Mouse (Mus musculus) hematopoietic stem cell, adult 5-6 weeks (primary cell): ENCODE results near the gene Cyp2c23. TPM values are rescaled to one million over a fixed set of nuclear protein-coding genes. Genes with fewer than 3 reads are reported as not detected.

Experiments
- ATAC-seq, 2 experiments: fragments of 125-278 bp in 1 of 2; replicated peaks in 1 of 2; 2 replicates each; pipeline ENCODE4 v1.8.0; 2016 to 2017; ENCODE audit warnings: inconsistent platforms in 2 of 2, mild to moderate bottlenecking in 2 of 2, moderate number of reproducible peaks in 2 of 2, low read depth in 1 of 2, moderate TSS enrichment in 1 of 2; ENCODE audit not compliant: low FRiP score in 2 of 2, poor library complexity in 2 of 2, severe bottlenecking in 2 of 2, insufficient read depth in 1 of 2, low TSS enrichment in 1 of 2
- total RNA-seq: library from RNA; stranded (forward); fragments of 172-1452, 232-1000 nt; gene quantifications from 2 replicates; pipeline ENCODE4 v1.2.3, GENCODE M21; 2017

The Cyp2c23 gene
- total RNA-seq, 1 experiment from 2014 or later, result not detected

DNA sequence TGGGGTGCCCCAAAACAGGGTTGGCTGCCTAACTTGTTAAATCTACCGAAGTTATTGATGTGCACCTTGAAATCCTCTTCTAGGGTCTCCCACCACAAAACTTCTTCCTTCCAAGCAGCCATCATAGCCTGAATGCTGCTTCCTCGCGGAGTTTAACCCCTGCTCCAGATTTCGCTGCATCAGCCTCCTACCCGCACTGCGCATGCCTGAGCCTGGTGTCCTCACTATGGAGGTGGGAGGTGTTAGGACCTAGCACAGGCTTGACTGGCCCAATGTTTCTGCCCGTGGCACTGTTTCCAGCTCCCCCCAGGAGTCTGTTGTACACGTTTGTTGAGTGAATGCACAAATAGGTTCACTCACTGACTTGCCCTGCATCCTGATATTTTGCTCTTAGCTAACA, 38.6 kb downstream of the Cyp2c23 start:
- no peak for ATAC-seq

DNA sequence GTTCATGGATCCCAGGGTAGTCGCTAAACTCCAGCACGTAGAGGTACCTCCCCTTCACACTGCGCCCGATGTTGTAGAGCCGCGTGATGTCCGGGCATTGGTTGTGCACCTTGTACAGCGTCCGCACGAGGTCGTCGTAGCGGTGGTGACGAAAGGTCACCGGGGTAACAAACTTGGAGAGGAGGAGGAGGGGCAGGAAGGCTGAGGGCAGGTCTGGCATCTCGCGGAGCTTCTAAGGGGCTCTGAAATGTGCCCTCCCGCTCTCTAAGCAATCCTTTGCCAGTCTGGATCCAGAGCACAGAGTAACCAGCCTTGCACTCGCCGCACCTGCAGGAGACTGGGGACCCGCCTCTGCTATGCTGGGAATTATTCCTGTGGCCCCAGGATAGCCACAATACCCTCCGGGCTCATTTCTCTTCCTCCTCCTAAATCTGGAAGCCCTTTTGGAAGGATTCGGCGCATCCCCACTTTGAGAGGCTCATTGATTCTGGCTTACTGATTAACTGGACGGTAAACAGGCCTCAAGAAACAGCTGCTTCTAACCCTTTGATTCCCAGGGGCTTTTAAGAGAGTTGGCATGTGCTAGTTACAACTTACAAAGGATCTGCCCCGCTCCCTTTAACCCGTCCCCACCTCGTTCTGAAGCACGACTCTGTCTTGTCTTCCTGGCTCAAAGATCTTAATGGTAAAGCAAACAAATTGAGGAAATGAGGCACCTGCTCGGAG, 42.8 kb downstream of the Cyp2c23 start, which contains the start of gene Cpn1:
Gene Cpn1, minus strand, starts transcription at position 488 of the 726 bp plus-strand sequence.
- ATAC-seq, result peak in 1 of 2 experiments; percentile 48; a peak in 1 of 4 replicates

DNA sequence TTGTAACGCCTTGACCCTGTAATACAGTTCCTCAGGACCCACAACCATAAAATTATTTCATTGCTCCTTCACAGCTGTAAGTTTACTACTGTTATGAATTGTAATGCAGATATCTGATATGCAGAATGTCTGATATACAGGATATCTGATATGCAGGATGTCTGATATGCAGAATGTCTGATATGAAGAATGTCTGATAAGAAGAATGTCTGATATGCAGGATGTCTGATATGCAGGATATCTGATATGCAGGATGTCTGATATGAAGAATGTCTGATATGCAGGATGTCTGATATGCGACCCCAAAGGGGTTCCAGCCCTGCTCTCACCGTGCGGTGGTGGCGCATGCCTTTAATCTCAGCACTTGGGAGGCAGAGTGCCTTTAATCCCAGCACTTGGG, 47.0 kb downstream of the Cyp2c23 start:
- ATAC-seq, result no peak

DNA sequence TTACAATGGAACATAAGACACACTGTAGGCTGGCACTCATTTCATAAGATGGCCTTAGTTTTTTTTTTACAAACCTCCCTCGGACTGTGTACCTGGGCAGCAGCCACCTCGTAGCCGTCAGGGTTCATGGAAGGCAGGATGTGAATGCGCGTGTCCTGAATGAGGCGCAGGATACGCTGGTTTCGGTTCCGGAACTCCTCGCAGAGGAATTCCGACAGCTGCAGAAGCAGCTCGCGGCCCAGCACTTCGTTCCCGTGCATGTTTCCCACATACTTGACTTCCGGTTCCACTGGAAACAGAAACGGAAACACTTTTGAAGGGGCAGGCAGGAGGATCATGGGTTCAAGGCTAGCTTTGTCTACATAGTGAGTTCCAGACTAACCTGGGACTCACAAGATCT, 48.3 kb downstream of the Cyp2c23 start:
- ATAC-seq, result no peak

DNA sequence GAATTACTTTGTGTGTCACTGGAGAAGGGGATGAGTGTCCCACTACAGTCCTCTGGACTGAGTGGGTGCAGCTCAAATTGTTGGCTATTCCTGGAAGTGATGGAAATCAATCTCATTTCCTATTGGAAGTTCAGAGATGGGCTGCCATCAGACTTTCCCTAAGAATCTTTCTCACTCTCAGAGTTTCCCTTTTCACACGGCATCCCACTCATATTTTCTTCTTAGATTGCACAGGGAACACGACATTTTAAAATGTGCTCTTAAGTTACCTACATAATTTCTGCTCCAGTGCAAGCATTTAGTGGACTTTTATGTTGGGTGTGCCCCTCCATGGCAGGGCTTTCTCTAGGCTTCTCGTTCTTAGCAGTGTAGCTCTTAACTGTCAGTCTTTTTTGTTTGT, 51.2 kb downstream of the Cyp2c23 start:
- ATAC-seq, result no peak

- no peak for ATAC-seq
These were observed 52.3 kb downstream of the Cyp2c23 start for GRCm38 (mm10) chr19:43976661-43977060.

DNA sequence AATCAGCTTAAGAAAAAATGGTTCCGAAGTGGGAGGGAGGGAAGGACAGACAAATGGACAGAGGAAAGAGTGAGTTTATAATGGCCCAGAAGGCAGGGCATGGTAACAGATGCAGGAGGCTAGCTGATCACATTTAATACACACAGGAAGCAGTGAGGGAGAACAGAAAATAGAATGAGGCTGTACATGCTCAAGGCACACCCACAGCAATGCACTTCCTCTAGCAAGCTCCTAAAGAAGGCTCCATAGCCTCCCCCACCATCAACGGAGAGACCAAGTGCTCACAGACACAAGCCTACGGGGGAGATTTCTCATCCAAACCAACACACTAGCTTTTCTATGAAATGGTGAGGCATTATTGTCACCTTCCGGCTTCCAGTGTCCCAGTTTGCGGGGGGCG, 54.8 kb downstream of the Cyp2c23 start:
- ATAC-seq, result no peak

DNA sequence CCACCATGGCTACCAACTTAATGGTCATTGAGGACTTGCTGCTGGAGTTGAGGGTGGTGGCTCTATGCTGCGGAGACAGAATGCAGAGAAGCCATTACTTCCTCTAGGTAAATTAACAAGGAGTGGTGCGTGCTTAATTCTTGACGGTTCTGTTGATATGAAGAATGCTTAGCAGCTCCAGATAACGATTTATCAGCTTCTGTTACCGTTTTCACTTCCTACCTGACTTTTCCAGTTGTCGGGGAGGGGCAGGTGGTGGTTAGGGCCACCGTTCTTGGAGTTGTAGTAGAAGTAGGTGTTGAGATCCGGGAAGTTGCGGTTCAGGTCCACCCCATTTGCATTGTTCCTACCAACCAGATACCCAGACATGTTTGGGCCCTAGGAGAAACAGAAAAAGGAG, 55.3 kb downstream of the Cyp2c23 start:
- ATAC-seq, result no peak

DNA sequence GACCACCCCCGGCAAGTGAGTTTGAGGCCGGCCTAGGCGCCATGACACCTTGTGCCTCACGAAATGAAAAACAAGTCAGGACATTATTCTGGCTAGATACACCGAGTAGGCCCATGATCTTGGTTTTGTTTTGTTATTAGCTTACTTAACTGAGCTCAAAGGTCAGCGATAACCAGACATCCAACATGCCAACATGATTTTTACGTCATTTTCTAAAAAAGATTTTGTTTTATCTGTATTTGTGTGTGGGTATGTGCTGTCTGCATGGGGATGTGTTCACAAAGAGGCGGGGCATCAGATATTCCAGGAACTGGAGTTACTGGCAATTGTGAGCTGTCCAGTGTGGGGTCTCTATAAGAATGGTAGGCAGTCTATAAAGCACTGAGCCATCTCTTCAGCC, 56.9 kb downstream of the Cyp2c23 start:
- no peak for ATAC-seq

GRCm38 (mm10) chr19:43968436-43969026, 60.5 kb downstream of the Cyp2c23 start:
- ATAC-seq, result no peak

GRCm38 (mm10) chr19:43966481-43966880, 62.5 kb downstream of the Cyp2c23 start:
- ATAC-seq, result no peak

DNA sequence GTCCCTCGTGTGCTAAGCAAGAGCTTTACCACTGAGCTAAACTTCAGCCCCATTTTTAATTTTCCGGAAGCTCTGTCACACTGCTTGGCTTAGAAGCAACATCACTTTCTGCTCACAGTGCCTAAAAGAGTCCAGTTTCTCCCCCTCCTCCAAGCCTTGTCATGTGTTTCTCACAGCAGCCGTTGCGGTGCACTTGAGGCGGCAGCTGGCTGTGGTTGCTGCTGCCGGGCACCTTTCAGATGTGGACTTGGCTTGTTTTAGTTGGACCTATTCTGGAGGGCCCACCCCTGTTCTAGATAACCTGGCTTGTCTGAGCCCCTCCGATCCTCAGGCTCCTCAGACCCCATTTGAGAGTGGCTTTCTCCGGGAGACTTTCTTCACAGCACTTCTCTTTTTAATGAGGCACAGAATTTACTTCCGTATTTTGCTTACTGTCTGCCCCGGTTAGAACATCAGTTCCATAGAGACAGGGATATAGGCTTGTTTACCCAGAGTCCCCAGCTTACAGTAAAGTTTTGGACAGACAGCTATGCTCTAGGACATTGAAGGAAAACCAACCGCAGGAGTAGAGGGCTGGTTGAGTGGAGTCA, 63.4 kb downstream of the Cyp2c23 start:
- peak; percentile 74 to 82 for ATAC-seq

DNA sequence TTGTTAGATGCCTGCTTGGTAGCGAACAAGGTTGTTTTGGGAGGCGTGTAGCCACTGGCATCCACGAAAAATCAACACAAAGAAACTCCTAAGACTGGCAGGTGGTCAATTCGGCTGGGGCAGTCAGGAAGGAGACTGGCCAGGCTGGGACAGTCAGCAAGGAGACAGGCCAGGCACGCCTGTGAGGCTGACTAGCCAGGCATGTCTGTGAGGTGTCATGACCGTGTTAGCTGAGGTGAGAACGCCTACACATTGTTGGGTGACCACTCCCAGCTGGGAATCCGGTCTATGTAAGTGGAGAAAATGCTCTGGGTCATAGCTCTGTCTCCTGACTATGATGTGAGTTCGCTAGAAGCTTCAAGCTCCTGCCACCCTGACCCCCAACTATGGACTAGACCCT, 66.2 kb downstream of the Cyp2c23 start:
- no peak for ATAC-seq

DNA sequence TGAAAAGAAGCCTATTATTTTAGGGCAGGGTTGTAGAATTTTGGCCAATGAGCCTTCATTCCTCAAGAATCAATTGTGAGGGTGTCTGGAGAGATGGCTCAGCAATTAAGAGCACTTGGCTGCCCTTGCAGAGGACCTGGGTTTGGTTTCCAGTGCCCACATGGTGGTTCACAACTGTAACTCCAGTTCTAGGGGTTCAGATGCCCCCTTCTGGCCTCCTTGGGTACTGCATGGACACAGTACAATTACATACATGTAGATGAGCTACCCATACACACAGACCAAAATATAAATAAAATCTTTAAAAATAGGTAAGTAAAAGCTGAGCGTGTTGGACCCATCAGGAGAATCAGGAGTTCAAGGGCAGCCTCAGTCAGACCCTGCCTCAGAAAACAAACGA, 67.8 kb downstream of the Cyp2c23 start:
- ATAC-seq, result no peak

- no peak for ATAC-seq
These were observed 69.0 kb downstream of the Cyp2c23 start for GRCm38 (mm10) chr19:43960014-43960413.

DNA sequence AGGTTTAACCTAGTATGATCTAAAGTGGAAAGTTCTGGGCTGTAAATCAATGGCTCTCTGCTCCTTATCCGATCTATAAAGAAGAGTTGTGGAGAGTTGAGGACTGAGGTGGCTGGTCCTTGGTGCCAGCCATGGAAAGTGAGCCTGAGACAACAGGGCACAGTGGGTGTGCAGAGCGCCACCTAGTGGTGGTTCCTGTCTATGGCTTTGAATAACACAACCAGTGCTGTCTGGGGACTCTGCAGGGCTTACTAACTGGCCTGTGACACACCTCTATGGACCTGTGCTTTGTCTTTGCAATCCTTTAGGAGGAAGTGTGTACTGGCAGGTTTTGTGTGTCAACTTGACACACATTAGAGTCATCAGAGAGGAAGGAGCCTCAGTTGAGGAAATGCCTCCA, 69.8 kb downstream of the Cyp2c23 start:
- peak; percentile 73 to 88 for ATAC-seq

GRCm38 (mm10) chr19:43957881-43958280, 71.1 kb downstream of the Cyp2c23 start:
- no peak for ATAC-seq

GRCm38 (mm10) chr19:43957402-43957801, 71.6 kb downstream of the Cyp2c23 start:
- ATAC-seq, result no peak

DNA sequence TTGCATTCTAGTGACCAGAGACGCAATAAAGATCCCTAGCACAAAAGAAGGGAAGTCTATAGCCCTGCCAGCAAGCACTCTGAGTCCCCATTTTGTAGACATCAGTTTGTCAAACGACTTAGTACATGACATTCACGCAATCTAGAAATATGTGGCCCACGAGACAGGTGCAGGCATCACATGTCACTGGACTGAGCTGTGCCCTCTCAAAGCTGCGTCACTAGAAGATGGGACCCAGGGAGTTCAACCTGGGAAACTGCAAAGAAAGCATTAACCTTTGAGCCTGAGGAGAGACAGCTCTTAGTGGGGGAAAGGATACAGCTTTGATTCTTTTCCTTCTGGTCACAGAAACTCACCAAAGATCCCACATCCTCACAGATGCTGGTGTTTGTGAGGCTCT, 73.7 kb downstream of the Cyp2c23 start:
- ATAC-seq, result no peak
